Mouse (Mus musculus): ENCODE results near the gene Akap14.
"Not testable (repeated sequence)": the region's sequence is repeated elsewhere in the genome, so short reads cannot be mapped to it uniquely, and the experiment has no call there.

The Akap14 gene

GRCm38 (mm10) chrX:37163115-37163514, 5.5 kb downstream of the Akap14 start:
- H3K9me3 ChIP-seq (ENCODE audit: low read length) = no peaks in the 10 kb centered on the region
- no peaks in the 10 kb centered on the region for H3K36me3 ChIP-seq (ENCODE audit: insufficient read depth, low read length)
- peak overlapping the region; percentile 43 for H3K4me3 ChIP-seq (replicated peaks; ENCODE audit: low read length)
- peaks cover 8% of the 10 kb centered on the region; the same call in 1 of the 2 replicates for H3K27me3 ChIP-seq (ENCODE audit: insufficient read depth, low read length)
- H3K4me1 ChIP-seq (replicated peaks; ENCODE audit: low read depth, low read length) = 0 out of 2 replicates have a peak, but pooled peaks cover 4% of the 10 kb centered on the region
- TF ChIP-seq NANOG (IDR thresholded peaks at IDR 0.05; ENCODE audit: borderline replicate concordance, low read length) (no peak), POU5F1 (IDR thresholded peaks at IDR 0.05; ENCODE audit: borderline replicate concordance, low read length) (no peak), CTCF (conservative IDR thresholded peaks at IDR 0.05; ENCODE audit: low read length) (no peak)

DNA sequence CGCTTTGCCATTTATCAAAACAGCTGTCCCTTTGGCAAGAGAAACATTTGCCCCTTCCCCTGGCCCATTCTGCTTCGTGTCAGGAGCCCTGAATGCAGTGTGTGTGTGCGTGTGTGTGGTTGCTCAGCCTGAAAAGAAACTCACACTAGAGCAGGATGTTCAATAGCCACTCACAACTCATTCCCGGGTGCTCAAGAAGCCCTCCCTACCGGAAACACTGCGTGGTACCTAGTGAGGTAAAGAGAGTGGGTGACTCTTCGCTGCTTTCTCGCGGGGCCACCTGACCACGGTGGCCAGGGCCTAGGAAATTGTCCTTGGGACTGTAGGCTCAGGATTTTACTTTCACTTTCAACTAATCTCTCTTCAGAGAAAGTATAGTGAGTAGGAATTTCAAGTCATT, 7.5 kb downstream of the Akap14 start:
- Histone ChIP-seq H3K27me3 (ENCODE audit: insufficient read depth, low read length) (peaks cover 8% of the 10 kb centered on the region; the same call in 1 of the 2 replicates), H3K36me3 (ENCODE audit: insufficient read depth, low read length) (no peaks in the 10 kb centered on the region; the same call in 1 of the 2 replicates), H3K4me1 (replicated peaks; ENCODE audit: low read depth, low read length) (0 out of 2 replicates have a peak, but pooled peaks cover 4% of the 10 kb centered on the region), H3K4me3 (replicated peaks; ENCODE audit: low read length) (no peak overlapping the region), H3K9me3 (ENCODE audit: low read length) (no peaks in the 10 kb centered on the region)
- TF ChIP-seq CTCF (conservative IDR thresholded peaks at IDR 0.05; ENCODE audit: low read length) (no peak), POU5F1 (IDR thresholded peaks at IDR 0.05; ENCODE audit: borderline replicate concordance, low read length) (no peak), NANOG (IDR thresholded peaks at IDR 0.05; ENCODE audit: borderline replicate concordance, low read length) (no peak)

- Histone ChIP-seq H3K36me3 (ENCODE audit: insufficient read depth, low read length) (peaks cover 8% of the 10 kb centered on the region), H3K4me1 (replicated peaks; ENCODE audit: low read depth, low read length) (no peaks in the 10 kb centered on the region), H3K4me3 (replicated peaks; ENCODE audit: low read length) (no peak overlapping the region), H3K9me3 (ENCODE audit: low read length) (no peaks in the 10 kb centered on the region), H3K27me3 (ENCODE audit: insufficient read depth, low read length) (no peaks in the 10 kb centered on the region)
- TF ChIP-seq NANOG (IDR thresholded peaks at IDR 0.05; ENCODE audit: borderline replicate concordance, low read length) (no peak), CTCF (conservative IDR thresholded peaks at IDR 0.05; ENCODE audit: low read length) (peak; percentile 47)
Measured at GRCm38 (mm10) chrX:37157839-37158238, 10.8 kb downstream of the Akap14 start.

DNA sequence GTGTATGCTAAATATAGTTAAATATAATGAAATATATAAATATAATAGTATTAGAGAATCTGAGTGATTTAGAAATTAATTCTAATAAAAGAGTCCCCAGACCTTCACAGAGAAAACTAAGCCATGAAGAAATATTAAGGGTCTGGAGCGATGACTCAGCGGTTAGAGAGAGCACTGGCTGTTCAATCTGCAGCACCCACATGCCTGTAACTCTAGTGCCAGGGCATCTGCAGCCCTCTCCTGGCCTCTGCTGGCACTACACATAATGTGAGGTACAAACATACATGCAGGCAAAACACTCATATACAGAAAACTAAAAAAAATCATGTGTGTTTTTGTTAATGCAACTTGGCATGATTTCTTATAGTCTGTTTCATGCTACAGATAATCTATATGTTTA, 23.7 kb downstream of the Akap14 start:
- TF ChIP-seq CTCF (conservative IDR thresholded peaks at IDR 0.05; ENCODE audit: low read length) (0 out of 2 replicates have a peak, but pooled peaks have one; percentile 5), NANOG (IDR thresholded peaks at IDR 0.05; ENCODE audit: borderline replicate concordance, low read length) (no peak)
- H3K4me1 ChIP-seq (replicated peaks; ENCODE audit: low read depth, low read length) = no peaks in the 10 kb centered on the region

GRCm38 (mm10) chrX:37144498-37144897, 24.1 kb downstream of the Akap14 start:
- not testable (repeated sequence) for H3K27me3 ChIP-seq (ENCODE audit: insufficient read depth, low read length); H3K4me1 ChIP-seq (replicated peaks; ENCODE audit: low read depth, low read length); H3K9me3 ChIP-seq (ENCODE audit: low read length); H3K4me3 ChIP-seq (replicated peaks; ENCODE audit: low read length)
- H3K36me3 ChIP-seq (ENCODE audit: insufficient read depth, low read length) = peaks cover 45% of the 10 kb centered on the region

More for the DNA sequence above, 23.7 kb downstream of the Akap14 start:
- H3K36me3 ChIP-seq (ENCODE audit: insufficient read depth, low read length) = peaks cover 45% of the 10 kb centered on the region
- no peaks in the 10 kb centered on the region for H3K9me3 ChIP-seq (ENCODE audit: low read length)
- H3K4me3 ChIP-seq (replicated peaks; ENCODE audit: low read length) = no peak overlapping the region
- H3K27me3 ChIP-seq (ENCODE audit: insufficient read depth, low read length) = no peaks in the 10 kb centered on the region

GRCm38 (mm10) chrX:37141732-37142131, 26.9 kb downstream of the Akap14 start:
- Histone ChIP-seq H3K9me3 (ENCODE audit: low read length) (no peaks in the 10 kb centered on the region), H3K27me3 (ENCODE audit: insufficient read depth, low read length) (no peaks in the 10 kb centered on the region), H3K36me3 (ENCODE audit: insufficient read depth, low read length) (peaks cover 54% of the 10 kb centered on the region), H3K4me3 (replicated peaks; ENCODE audit: low read length) (no peak overlapping the region), H3K4me1 (replicated peaks; ENCODE audit: low read depth, low read length) (no peaks in the 10 kb centered on the region)
- TF ChIP-seq CTCF (conservative IDR thresholded peaks at IDR 0.05; ENCODE audit: low read length) (no peak), POU5F1 (IDR thresholded peaks at IDR 0.05; ENCODE audit: borderline replicate concordance, low read length) (no peak), NANOG (IDR thresholded peaks at IDR 0.05; ENCODE audit: borderline replicate concordance, low read length) (no peak)

- Histone ChIP-seq H3K9me3 (ENCODE audit: low read length) (no peaks in the 10 kb centered on the region), H3K36me3 (ENCODE audit: insufficient read depth, low read length) (peaks cover 3% of the 10 kb centered on the region; the same call in 1 of the 2 replicates), H3K4me1 (replicated peaks; ENCODE audit: low read depth, low read length) (0 out of 2 replicates have a peak, but pooled peaks cover 7% of the 10 kb centered on the region), H3K27me3 (ENCODE audit: insufficient read depth, low read length) (no peaks in the 10 kb centered on the region), H3K4me3 (replicated peaks; ENCODE audit: low read length) (peak within 1 kb of the TSS; percentile 83)
- TF ChIP-seq NANOG (IDR thresholded peaks at IDR 0.05; ENCODE audit: borderline replicate concordance, low read length) (no peak), POU5F1 (IDR thresholded peaks at IDR 0.05; ENCODE audit: borderline replicate concordance, low read length) (no peak), CTCF (conservative IDR thresholded peaks at IDR 0.05; ENCODE audit: low read length) (no peak)
Measured at GRCm38 (mm10) chrX:37126671-37127358, 41.8 kb downstream of the Akap14 start, which contains the start of gene Nkap. Gene Nkap, plus strand, starts transcription at chrX:37126795.

DNA sequence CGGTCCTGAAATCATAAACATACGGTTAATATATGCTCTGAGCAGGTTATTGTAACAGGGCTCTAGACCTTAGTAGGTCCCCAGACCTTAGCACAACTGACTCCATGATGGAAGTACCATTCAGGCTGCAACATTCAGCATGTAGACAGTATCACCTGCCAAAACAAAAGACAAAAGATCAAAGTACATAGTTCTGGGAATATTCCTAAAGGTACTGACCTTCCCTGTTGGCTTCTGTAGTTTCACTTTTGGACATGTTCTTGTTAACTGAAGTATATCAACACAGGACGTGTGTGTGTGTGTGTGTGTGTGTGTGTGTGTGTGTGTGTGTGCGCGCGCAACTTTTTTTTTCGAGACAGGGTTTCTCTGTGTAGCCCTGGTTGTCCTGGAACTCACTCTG, 43.1 kb downstream of the Akap14 start:
- no peak for TF ChIP-seq POU5F1 (IDR thresholded peaks at IDR 0.05; ENCODE audit: borderline replicate concordance, low read length)
- TF ChIP-seq CTCF (conservative IDR thresholded peaks at IDR 0.05; ENCODE audit: low read length) = no peak
- TF ChIP-seq NANOG (IDR thresholded peaks at IDR 0.05; ENCODE audit: borderline replicate concordance, low read length) = no peak
- H3K9me3 ChIP-seq (ENCODE audit: low read length) = no peaks in the 10 kb centered on the region
- no peaks in the 10 kb centered on the region for H3K36me3 ChIP-seq (ENCODE audit: insufficient read depth, low read length)
- no peaks in the 10 kb centered on the region for H3K27me3 ChIP-seq (ENCODE audit: insufficient read depth, low read length)
- 0 out of 2 replicates have a peak, but pooled peaks cover 7% of the 10 kb centered on the region for H3K4me1 ChIP-seq (replicated peaks; ENCODE audit: low read depth, low read length)
- no peak overlapping the region for H3K4me3 ChIP-seq (replicated peaks; ENCODE audit: low read length)

DNA sequence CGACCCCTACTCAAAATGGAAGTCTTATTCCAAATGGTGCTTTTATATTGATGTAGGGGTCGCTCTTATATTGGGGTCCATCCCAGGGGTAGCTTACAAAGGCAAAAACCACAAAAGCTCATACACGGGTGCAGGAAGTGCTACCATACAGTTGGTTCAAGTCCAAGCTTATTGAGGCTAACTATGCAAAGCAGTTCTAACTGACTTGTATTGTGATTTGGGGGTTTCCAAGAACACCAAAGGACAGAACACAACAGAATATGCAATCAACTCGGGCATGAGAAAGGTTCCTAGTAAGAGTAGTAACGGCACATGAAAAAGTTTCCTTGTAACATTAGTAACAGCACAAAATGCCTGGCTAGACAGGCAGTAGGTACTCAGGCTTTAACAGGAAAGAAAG, 48.4 kb downstream of the Akap14 start:
- Histone ChIP-seq H3K9me3 (ENCODE audit: low read length) (no peaks in the 10 kb centered on the region), H3K27me3 (ENCODE audit: insufficient read depth, low read length) (no peaks in the 10 kb centered on the region; the same call in 1 of the 2 replicates), H3K4me1 (replicated peaks; ENCODE audit: low read depth, low read length) (no peaks in the 10 kb centered on the region; the same call in 1 of the 2 replicates), H3K36me3 (ENCODE audit: insufficient read depth, low read length) (no peaks in the 10 kb centered on the region), H3K4me3 (replicated peaks; ENCODE audit: low read length) (no peak overlapping the region)
- TF ChIP-seq NANOG (IDR thresholded peaks at IDR 0.05; ENCODE audit: borderline replicate concordance, low read length) (no peak), CTCF (conservative IDR thresholded peaks at IDR 0.05; ENCODE audit: low read length) (no peak), POU5F1 (IDR thresholded peaks at IDR 0.05; ENCODE audit: borderline replicate concordance, low read length) (no peak)
